Mouse (Mus musculus): ENCODE measurements around the gene Arid1b. TPM values are rescaled to one million over a fixed set of nuclear protein-coding genes. Genes with fewer than 3 reads are reported as not detected.

The Arid1b gene
- polyA plus RNA-seq, 1 experiment: 59.4 TPM

DNA sequence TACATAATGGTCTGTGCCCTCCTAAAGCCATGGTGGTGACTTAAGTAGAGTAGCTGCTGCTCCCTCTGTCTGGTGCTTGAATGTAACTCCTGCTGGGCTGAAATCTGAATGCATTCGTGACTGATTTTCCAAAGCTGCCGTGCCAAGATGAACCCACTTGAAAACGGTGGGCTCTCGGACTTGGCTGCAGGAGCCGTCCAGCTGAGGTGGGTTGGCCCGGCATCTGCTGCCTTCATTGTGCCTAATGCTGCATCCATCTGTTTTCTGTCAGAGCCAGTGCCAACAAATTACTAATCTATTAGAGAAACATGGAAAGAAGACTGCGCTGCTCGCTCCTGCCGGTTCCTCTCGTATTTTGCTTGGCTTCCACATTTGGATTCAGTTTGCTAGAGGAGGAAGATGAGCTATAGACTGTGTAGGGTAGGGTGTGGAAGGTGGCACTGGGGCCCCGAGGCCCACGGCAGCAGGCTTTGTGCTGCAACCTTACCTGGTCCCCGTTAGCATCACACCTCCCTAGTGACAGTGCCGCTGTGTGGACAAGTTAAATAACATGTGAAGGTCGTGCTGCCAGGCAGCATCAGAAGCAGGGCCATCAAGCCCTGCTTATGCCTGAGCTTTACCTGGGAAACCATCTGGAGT, 292.6 kb downstream of the Arid1b start:
- Histone ChIP-seq H3K4me1 (ENCODE audit: control insufficient read depth, insufficient read depth, insufficient read length, low read length) (no peaks in the 10 kb centered on the region), H3K27ac (ENCODE audit: insufficient read depth, low read depth, low read length) (no peak overlapping the region), H3K27me3 (ENCODE audit: control insufficient read depth, insufficient read depth, low read length) (no peaks in the 10 kb centered on the region), H3K4me3 (ENCODE audit: low read depth, low read length) (no peak overlapping the region), H3K36me3 (ENCODE audit: control insufficient read depth, insufficient read depth, low read length) (peaks cover 15% of the 10 kb centered on the region)
- WGBS: 84% methylated on average over 15 of the region's 15 CpGs
- TF ChIP-seq POLR2A (IDR thresholded peaks at IDR 0.05; ENCODE audit: low read depth, low read length) (no peak), CTCF (IDR thresholded peaks at IDR 0.05; ENCODE audit: extremely low read depth, insufficient read length, insufficient replicate concordance, low read depth, low read length) (no peak)

DNA sequence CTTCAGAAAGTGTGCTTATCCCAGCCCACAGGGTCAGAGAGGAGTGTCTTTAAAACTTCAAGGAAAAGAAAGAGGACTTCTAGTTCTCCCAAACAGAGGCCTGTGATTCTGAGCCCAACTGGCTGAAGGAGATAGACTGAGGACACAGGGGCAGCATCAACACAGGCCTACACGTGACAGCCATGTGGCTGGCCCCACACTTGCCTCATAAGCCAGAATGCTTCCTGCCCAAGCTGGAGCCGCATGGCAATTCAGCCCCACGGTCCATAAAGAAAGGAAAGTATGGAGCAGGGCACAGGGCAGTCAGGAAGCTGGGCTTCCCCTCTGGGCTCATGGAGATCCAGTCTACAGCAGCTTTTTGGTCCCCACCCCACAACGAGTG, 293.1 kb downstream of the Arid1b start:
- TF ChIP-seq POLR2A (IDR thresholded peaks at IDR 0.05; ENCODE audit: low read depth, low read length) (no peak), CTCF (IDR thresholded peaks at IDR 0.05; ENCODE audit: extremely low read depth, insufficient read length, insufficient replicate concordance, low read depth, low read length) (no peak)
- Histone ChIP-seq H3K27me3 (ENCODE audit: control insufficient read depth, insufficient read depth, low read length) (no peaks in the 10 kb centered on the region), H3K4me1 (ENCODE audit: control insufficient read depth, insufficient read depth, insufficient read length, low read length) (no peaks in the 10 kb centered on the region), H3K27ac (ENCODE audit: insufficient read depth, low read depth, low read length) (no peak overlapping the region), H3K36me3 (ENCODE audit: control insufficient read depth, insufficient read depth, low read length) (peaks cover 15% of the 10 kb centered on the region), H3K4me3 (ENCODE audit: low read depth, low read length) (no peak overlapping the region)
- WGBS: 62% methylated on average over 4 of the region's 4 CpGs

GRCm38 (mm10) chr17:5287641-5288040, 293.5 kb downstream of the Arid1b start:
- H3K27me3 ChIP-seq (ENCODE audit: control insufficient read depth, insufficient read depth, low read length): no peaks in the 10 kb centered on the region
- 69% methylated on average over 9 of the region's 9 CpGs for WGBS
- H3K27ac ChIP-seq (ENCODE audit: insufficient read depth, low read depth, low read length): no peak overlapping the region
- H3K36me3 ChIP-seq (ENCODE audit: control insufficient read depth, insufficient read depth, low read length): peaks cover 15% of the 10 kb centered on the region
- H3K4me1 ChIP-seq (ENCODE audit: control insufficient read depth, insufficient read depth, insufficient read length, low read length): no peaks in the 10 kb centered on the region
- TF ChIP-seq CTCF (IDR thresholded peaks at IDR 0.05; ENCODE audit: extremely low read depth, insufficient read length, insufficient replicate concordance, low read depth, low read length): no peak
- no peak for TF ChIP-seq POLR2A (IDR thresholded peaks at IDR 0.05; ENCODE audit: low read depth, low read length)
- H3K4me3 ChIP-seq (ENCODE audit: low read depth, low read length): no peak overlapping the region

- Histone ChIP-seq H3K4me1 (ENCODE audit: control insufficient read depth, insufficient read depth, insufficient read length, low read length) (peaks cover 3% of the 10 kb centered on the region; the same call in 1 of the 2 replicates), H3K4me3 (ENCODE audit: low read depth, low read length) (no peak overlapping the region), H3K27ac (ENCODE audit: insufficient read depth, low read depth, low read length) (no peak overlapping the region), H3K27me3 (ENCODE audit: control insufficient read depth, insufficient read depth, low read length) (no peaks in the 10 kb centered on the region), H3K36me3 (ENCODE audit: control insufficient read depth, insufficient read depth, low read length) (peaks cover 20% of the 10 kb centered on the region)
- 69% methylated on average over 9 of the region's 9 CpGs for WGBS
- no peak for TF ChIP-seq POLR2A (IDR thresholded peaks at IDR 0.05; ENCODE audit: low read depth, low read length)
- no peak for TF ChIP-seq CTCF (IDR thresholded peaks at IDR 0.05; ENCODE audit: extremely low read depth, insufficient read length, insufficient replicate concordance, low read depth, low read length)
Observed at GRCm38 (mm10) chr17:5293653-5294584, 299.8 kb downstream of the Arid1b start.

- Histone ChIP-seq H3K36me3 (ENCODE audit: control insufficient read depth, insufficient read depth, low read length) (peaks cover 18% of the 10 kb centered on the region), H3K27me3 (ENCODE audit: control insufficient read depth, insufficient read depth, low read length) (no peaks in the 10 kb centered on the region), H3K4me1 (ENCODE audit: control insufficient read depth, insufficient read depth, insufficient read length, low read length) (peaks cover 3% of the 10 kb centered on the region; the same call in 1 of the 2 replicates), H3K4me3 (ENCODE audit: low read depth, low read length) (peak overlapping the region; percentile 56), H3K27ac (ENCODE audit: insufficient read depth, low read depth, low read length) (peak overlapping the region; percentile 46)
- TF ChIP-seq POLR2A (IDR thresholded peaks at IDR 0.05; ENCODE audit: low read depth, low read length): no peak
- TF ChIP-seq CTCF (IDR thresholded peaks at IDR 0.05; ENCODE audit: extremely low read depth, insufficient read length, insufficient replicate concordance, low read depth, low read length): no peak
- WGBS: 39% methylated on average over 19 of the region's 19 CpGs
Observed at GRCm38 (mm10) chr17:5295086-5295947, 301.2 kb downstream of the Arid1b start.

DNA sequence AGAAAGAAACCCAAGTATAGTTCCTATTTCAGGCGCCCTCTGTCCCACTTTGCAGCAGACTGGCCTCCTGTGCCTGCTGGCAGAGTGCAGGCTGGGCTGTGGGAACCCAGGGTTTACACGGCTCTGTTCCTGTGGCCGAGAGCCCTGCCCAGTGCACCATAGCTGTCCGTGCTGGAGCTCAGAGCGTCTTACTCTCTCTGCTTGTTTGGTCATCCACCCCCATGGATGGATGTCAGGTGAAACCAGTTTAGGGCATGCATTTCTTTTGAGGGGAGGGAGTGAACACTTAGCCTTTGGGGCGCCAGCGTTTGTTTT, 301.8 kb downstream of the Arid1b start:
- H3K27ac ChIP-seq (ENCODE audit: insufficient read depth, low read depth, low read length): peak overlapping the region; percentile 46
- peaks cover 3% of the 10 kb centered on the region; the same call in 1 of the 2 replicates for H3K4me1 ChIP-seq (ENCODE audit: control insufficient read depth, insufficient read depth, insufficient read length, low read length)
- peak overlapping the region; percentile 56 for H3K4me3 ChIP-seq (ENCODE audit: low read depth, low read length)
- peaks cover 17% of the 10 kb centered on the region for H3K36me3 ChIP-seq (ENCODE audit: control insufficient read depth, insufficient read depth, low read length)
- TF ChIP-seq POLR2A (IDR thresholded peaks at IDR 0.05; ENCODE audit: low read depth, low read length) (no peak), CTCF (IDR thresholded peaks at IDR 0.05; ENCODE audit: extremely low read depth, insufficient read length, insufficient replicate concordance, low read depth, low read length) (no peak)
- 30% methylated on average over 7 of the region's 7 CpGs for WGBS
- H3K27me3 ChIP-seq (ENCODE audit: control insufficient read depth, insufficient read depth, low read length): no peaks in the 10 kb centered on the region

Measured in small intestine, adult 2 months (tissue).